Mouse (Mus musculus) embryo, embryonic 11 days (tissue): ENCODE measurements at regions not wholly inside any gene's neighbourhood (a gene's known extent, or its start where the extent isn't known, plus 50 kb on each side); places are given as distances from the start of the nearest gene placed in this dataset.

ENCODE experiments used
- DNase-seq: peaks from one replicate; pipeline ENCODE4 v3.0.0-alpha.2; 2015

GRCm38 (mm10) chr17:79164874-79165553 lies 113.3 kb downstream of the Qpct start:
- no peak for DNase-seq

GRCm38 (mm10) chr17:79163983-79164382 lies 112.3 kb downstream of the Qpct start:
- no peak for DNase-seq

- no peak for DNase-seq
Measured at GRCm38 (mm10) chr17:79154138-79154537, 102.4 kb downstream of the Qpct start.

- no peak for DNase-seq
Measured at GRCm38 (mm10) chr17:79152823-79153222, 101.1 kb downstream of the Qpct start.

- no peak for DNase-seq
Measured at GRCm38 (mm10) chr17:79147883-79148282, 96.2 kb downstream of the Qpct start.

GRCm38 (mm10) chr17:79144913-79145625 lies 93.4 kb downstream of the Qpct start:
- no peak for DNase-seq

GRCm38 (mm10) chr17:79143031-79143430 lies 91.3 kb downstream of the Qpct start:
- DNase-seq, result no peak
